Mouse (Mus musculus): ENCODE measurements around the gene Wwox. TPM values are rescaled to one million over a fixed set of nuclear protein-coding genes. Genes with fewer than 3 reads are reported as not detected.

Wwox gene
- total and polyA plus RNA-seq, 3 experiments = 7.8 to 11.5 (median 9.1) TPM

DNA sequence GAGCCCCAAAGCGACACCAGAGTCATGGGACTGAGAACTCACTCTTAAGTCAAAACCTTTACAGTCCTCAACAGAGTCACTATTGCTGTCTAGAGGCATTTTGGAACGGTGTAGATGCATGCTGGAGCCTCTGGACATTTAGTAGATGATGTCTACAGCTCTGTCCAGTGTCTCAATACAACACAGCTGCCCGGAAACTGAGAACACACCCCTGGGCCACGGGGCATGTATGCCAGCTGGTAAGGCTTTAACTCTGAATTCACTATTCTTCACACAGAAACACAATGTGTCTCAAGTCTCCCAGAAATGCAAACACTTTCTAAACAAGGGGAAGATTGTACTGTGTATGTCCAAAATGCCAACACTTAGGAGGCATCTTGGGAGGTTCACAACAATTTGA, 584.6 kb downstream of the Wwox start:
- in situ Hi-C loops (cut with MboI; ENCODE audit: low pct_ligation_motif_present, low pct_unique_long_range_greater_than_20kb, low sequenced_read_pairs) (no loop called here), dilution Hi-C loops (cut with MboI; ENCODE audit: extremely low pct_ligation_motif_present, extremely low pct_unique_long_range_greater_than_20kb, low sequenced_read_pairs) (no loop called here)
- H3K4me1 ChIP-seq (ENCODE audit: control insufficient read depth in 1 of 2, insufficient read depth in 2 of 2) = no peaks in the 10 kb centered on the region
- H3K4me2 ChIP-seq (ENCODE audit: insufficient read depth, low read depth, poor library complexity, severe bottlenecking) = no peak overlapping the region
- TF ChIP-seq NELFE (IDR thresholded peaks at IDR 0.05; ENCODE audit: low read depth, low read length) (no peak), TBP (conservative IDR thresholded peaks at IDR 0.05; ENCODE audit: low read depth, low read length) (no peak), MXI1 (IDR thresholded peaks at IDR 0.05; ENCODE audit: low read depth, low read length) (no peak), ETS1 (conservative IDR thresholded peaks at IDR 0.05; ENCODE audit: low read depth, low read length) (no peak), JUND (conservative IDR thresholded peaks at IDR 0.05; ENCODE audit: low read depth, low read length) (no peak), USF1 (IDR thresholded peaks at IDR 0.05; ENCODE audit: low read depth, low read length) (no peak), IRF4 (IDR thresholded peaks at IDR 0.05; ENCODE audit: low read depth, low read length) (no peak), KAT2A (IDR thresholded peaks at IDR 0.05; ENCODE audit: insufficient replicate concordance, low read length) (no peak), E2F4 (IDR thresholded peaks at IDR 0.05; ENCODE audit: insufficient replicate concordance, low read depth, low read length) (no peak), NRF1 (IDR thresholded peaks at IDR 0.05; ENCODE audit: low read depth, low read length) (no peak), POLR2AphosphoS2 (IDR thresholded peaks at IDR 0.05; ENCODE audit: low read depth, low read length) (no peak)
- no peak overlapping the region for H3K4me3 ChIP-seq (replicated peaks in 1 of 3; ENCODE audit: low read depth in 2 of 3, low read length in 2 of 3, poor library complexity in 1 of 3)
- no peaks in the 10 kb centered on the region for H3K27me3 ChIP-seq (replicated peaks)
- H3K27ac ChIP-seq (ENCODE audit: insufficient read depth, low read depth) = no peak overlapping the region
- no peak overlapping the region for H3K9ac ChIP-seq (ENCODE audit: insufficient read depth, low read depth)
- no peaks in the 10 kb centered on the region for H3K79me2 ChIP-seq (replicated peaks; ENCODE audit: control insufficient read depth, extremely low read depth, insufficient read depth, poor library complexity, severe bottlenecking)
- H3K9me3 ChIP-seq (replicated peaks; ENCODE audit: low read length) = no peaks in the 10 kb centered on the region
- DNase-seq (ENCODE audit: extremely low read depth) = no peak
- H3K36me3 ChIP-seq (replicated peaks in 1 of 2; ENCODE audit: control insufficient read depth in 1 of 2, insufficient read depth in 1 of 2, low read length in 1 of 2) = no peaks in the 10 kb centered on the region

DNA sequence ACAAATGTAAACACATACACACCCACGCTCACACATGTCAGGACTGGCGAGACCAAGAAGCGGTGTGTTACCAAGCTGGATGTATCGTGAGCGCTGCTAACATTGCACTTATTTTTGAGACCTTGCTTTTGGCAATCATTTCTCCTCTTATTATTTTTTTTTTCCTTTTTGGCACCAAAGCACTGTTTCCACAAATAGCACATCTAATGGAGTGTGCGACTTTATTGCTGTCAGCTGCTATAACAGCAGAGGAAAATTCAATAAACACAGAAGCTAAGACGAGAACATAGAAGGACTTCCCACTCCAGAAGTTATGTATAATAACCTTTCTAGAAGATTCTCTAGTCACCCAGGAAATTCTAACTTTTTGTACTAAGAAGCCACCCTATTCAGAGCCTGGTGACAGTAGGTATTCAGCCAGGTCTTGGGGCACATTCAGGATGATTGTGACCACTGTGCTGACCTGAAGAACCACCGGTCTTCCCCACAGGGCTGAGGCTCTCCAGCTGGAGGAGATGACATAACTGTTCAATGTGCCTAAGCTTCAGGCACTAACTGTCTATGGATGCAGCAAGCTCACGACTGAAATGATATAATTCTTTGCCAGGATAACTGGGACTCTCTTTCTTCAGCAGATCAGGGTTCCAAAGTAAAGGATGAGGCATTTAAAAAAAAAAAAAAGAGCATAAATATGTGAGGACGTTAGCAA, 586.1 kb downstream of the Wwox start:
- in situ Hi-C loops (cut with MboI; ENCODE audit: low pct_ligation_motif_present, low pct_unique_long_range_greater_than_20kb, low sequenced_read_pairs) = no loop called here
- Histone ChIP-seq H3K79me2 (replicated peaks; ENCODE audit: control insufficient read depth, extremely low read depth, insufficient read depth, poor library complexity, severe bottlenecking) (no peaks in the 10 kb centered on the region), H3K36me3 (replicated peaks in 1 of 2; ENCODE audit: control insufficient read depth in 1 of 2, insufficient read depth in 1 of 2, low read length in 1 of 2) (no peaks in the 10 kb centered on the region), H3K27me3 (replicated peaks) (no peaks in the 10 kb centered on the region), H3K27ac (ENCODE audit: insufficient read depth, low read depth) (no peak overlapping the region), H3K9ac (ENCODE audit: insufficient read depth, low read depth) (no peak overlapping the region), H3K4me2 (ENCODE audit: insufficient read depth, low read depth, poor library complexity, severe bottlenecking) (no peak overlapping the region), H3K4me3 (replicated peaks in 1 of 3; ENCODE audit: low read depth in 2 of 3, low read length in 2 of 3, poor library complexity in 1 of 3) (no peak overlapping the region), H3K9me3 (replicated peaks; ENCODE audit: low read length) (no peaks in the 10 kb centered on the region), H3K4me1 (ENCODE audit: control insufficient read depth in 1 of 2, insufficient read depth in 2 of 2) (no peaks in the 10 kb centered on the region)
- no peak for DNase-seq (ENCODE audit: extremely low read depth)
- dilution Hi-C loops (cut with MboI; ENCODE audit: extremely low pct_ligation_motif_present, extremely low pct_unique_long_range_greater_than_20kb, low sequenced_read_pairs) = no loop called here
- TF ChIP-seq USF2 (conservative IDR thresholded peaks at IDR 0.05; ENCODE audit: low read depth, low read length) (no peak), TCF12 (IDR thresholded peaks at IDR 0.05; ENCODE audit: low read depth, low read length) (no peak), SMC3 (IDR thresholded peaks at IDR 0.05; ENCODE audit: low read depth, low read length) (no peak), PAX5 (IDR thresholded peaks at IDR 0.05; ENCODE audit: low read length) (no peak), SIN3A (IDR thresholded peaks at IDR 0.05; ENCODE audit: low read length) (no peak), ETS1 (conservative IDR thresholded peaks at IDR 0.05; ENCODE audit: low read depth, low read length) (no peak), MAZ (IDR thresholded peaks at IDR 0.05; ENCODE audit: low read depth, low read length) (no peak), MYC (IDR thresholded peaks at IDR 0.05; ENCODE audit: low read depth, low read length) (no peak), ZMIZ1 (IDR thresholded peaks at IDR 0.05; ENCODE audit: low read depth, low read length) (no peak), ELF1 (IDR thresholded peaks at IDR 0.05; ENCODE audit: low read depth, low read length) (no peak), KAT2A (IDR thresholded peaks at IDR 0.05; ENCODE audit: insufficient replicate concordance, low read length) (no peak), RAD21 (IDR thresholded peaks at IDR 0.05; ENCODE audit: low read depth, low read length) (no peak), RCOR1 (conservative IDR thresholded peaks at IDR 0.05; ENCODE audit: low read depth, low read length) (no peak), MEF2A (IDR thresholded peaks at IDR 0.05; ENCODE audit: borderline replicate concordance, low read depth, low read length) (no peak), GABPA (IDR thresholded peaks at IDR 0.05; ENCODE audit: insufficient replicate concordance, low read depth, low read length) (no peak), USF1 (IDR thresholded peaks at IDR 0.05; ENCODE audit: low read depth, low read length) (no peak)
